Mouse (Mus musculus): ENCODE results near the gene Mybpc2.

The Mybpc2 gene

GRCm38 (mm10) chr7:44463056-44463425 is 61.4 kb downstream of the Mybpc2 start:
- DNase-seq (ENCODE audit: low spot score): no peak

- DNase-seq (ENCODE audit: low spot score): no peak
These were observed 62.0 kb downstream of the Mybpc2 start for GRCm38 (mm10) chr7:44462218-44463055.

GRCm38 (mm10) chr7:44461503-44462217 is 62.8 kb downstream of the Mybpc2 start:
- DNase-seq (ENCODE audit: low spot score): no peak

DNA sequence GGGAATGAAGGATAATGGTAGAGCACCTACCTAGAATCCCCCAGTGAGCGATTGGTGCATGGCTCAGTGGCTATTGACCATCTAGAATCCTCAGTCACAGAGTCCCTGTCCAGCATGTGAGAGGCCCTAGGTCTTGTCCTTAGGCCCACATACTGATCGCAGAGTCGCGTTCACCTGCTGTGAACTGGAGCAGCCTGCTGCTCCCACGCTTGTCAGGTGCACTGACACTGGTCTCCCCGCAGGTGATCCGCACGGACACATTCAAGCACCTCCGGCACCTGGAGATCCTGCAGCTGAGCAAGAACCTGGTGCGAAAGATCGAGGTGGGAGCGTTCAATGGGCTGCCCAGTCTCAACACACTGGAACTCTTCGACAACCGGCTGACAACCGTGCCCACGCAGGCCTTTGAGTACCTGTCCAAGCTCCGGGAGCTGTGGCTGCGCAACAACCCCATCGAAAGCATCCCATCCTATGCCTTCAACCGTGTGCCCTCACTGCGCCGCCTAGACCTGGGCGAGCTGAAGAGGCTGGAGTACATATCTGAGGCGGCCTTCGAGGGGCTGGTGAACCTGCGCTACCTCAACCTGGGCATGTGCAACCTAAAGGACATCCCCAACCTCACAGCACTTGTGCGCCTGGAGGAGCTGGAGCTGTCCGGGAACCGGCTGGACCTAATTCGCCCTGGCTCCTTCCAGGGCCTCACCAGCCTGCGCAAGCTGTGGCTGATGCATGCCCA is 63.5 kb downstream of the Mybpc2 start:
- no peak for DNase-seq (ENCODE audit: low spot score)

- DNase-seq (ENCODE audit: low spot score): no peak
These were observed 64.4 kb downstream of the Mybpc2 start for GRCm38 (mm10) chr7:44460067-44460466.

DNA sequence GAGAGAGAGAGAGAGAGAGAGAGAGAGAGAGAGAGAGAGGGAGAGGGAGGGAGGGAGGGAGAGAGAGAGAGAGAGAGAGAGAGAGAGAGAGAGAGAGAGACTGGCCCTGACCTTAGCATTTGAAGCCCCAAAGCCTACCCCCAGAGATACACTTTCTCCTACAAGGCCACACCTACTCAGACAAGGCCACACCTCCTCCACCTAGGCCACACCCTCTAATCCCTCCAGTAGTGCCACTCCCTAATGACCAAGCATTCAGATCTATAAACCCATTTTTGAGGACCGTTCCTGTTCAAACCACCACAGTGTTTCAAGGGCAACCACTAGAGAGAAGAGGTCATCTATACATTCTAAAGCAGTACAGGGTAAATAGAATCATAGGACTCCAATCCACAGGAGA is 68.2 kb downstream of the Mybpc2 start:
- DNase-seq (ENCODE audit: low spot score): no peak

DNA sequence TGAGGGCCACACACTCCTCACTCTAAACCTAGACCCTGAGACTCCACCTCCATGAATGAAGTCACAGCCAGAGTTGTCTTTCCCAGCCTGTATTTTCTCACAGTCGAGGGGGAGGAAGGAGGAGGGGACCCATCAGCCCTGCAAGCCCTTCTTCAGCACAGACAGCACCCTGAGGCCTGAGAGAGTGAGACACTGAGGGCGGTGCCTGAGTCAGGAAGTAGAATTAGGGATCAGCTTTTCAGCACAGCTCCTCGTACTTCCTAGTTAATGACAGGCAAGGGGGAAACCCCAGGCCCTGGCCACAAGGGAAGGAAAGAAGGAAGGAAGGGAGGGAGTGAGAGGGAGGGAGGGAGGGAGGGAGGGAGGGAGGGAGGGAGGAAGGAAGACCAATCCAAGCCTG is 71.2 kb downstream of the Mybpc2 start:
- no peak for DNase-seq (ENCODE audit: low spot score)

All from T-cell, adult 2 months (primary cell).